Mouse (Mus musculus): ENCODE results near the gene Il9r.
A peak's percentile ranks its signal among the peaks of the same experiment; 100 is the strongest.

Il9r gene

DNA sequence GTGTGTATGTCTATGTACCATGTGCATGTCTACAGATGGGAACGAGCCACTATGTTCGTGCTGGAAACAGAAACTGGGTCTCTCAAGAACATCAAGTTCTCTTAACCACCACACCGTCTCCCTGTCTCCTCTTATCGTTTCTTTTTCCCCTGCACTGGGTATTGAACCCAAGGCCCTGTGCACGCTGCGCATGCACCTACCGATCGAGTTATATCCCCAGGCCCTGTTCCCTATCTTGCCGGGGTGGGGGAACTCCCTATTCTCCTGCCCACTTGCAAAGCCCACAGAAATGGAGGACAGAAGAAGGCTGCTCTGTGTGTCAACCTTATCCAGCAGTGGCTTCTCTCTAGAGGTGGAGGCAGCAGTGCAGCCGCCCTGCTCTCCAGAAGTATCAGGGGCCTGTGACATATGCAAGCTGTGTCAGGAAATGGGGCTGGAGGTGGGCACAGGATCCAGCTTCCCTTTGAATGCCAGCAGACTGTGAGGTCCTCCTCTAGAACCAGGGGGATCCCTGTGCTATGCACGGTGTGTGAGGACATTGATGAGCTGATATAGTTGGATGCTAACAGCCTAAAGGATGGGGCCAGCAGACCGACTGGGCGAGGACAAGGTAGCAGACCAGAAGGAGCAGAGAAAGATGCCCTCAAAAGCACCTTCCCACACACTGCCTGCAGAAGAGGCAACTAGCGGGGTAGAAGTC, 1.7 kb downstream of the Il9r start:
- no peak for DNase-seq

DNA sequence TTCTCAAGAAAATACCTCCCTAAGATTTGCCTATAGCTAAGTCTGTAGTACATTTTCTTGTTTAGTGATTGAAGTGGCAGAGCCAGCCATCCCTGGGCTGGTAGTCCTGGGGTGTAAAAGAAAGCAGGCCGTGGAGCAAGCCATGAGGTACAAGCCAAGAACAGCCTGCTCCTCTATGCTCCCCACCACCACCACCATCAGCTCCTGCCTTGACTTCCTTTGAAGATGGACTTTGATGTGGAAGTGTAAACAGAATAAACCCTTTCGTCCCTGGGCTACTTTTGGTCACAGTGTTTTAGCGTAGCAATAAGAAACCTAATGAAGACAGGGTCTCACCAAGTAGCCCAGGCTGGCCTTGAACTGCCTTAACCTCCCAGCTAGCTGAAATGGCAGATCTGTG, 2.3 kb downstream of the Il9r start:
- DNase-seq: no peak

DNA sequence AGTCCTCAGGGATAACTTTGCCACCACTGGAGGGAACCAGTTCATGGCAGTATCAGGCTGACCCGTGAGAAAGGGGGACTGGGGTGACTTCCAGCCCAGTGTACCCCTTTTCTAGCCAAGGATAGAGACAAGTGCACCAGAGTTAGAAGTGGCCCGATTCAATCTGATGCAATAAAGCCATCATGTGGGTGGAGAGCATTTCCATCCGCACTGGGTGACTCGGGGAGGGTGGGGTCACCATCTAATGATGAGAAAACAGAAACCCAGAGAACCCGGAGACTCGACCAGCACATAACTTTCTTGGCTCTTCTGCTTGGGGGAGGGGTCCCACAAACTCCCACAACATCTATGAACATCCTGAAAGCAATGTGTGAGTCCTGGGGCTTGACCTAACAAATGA, 3.4 kb downstream of the Il9r start:
- no peak for DNase-seq

DNA sequence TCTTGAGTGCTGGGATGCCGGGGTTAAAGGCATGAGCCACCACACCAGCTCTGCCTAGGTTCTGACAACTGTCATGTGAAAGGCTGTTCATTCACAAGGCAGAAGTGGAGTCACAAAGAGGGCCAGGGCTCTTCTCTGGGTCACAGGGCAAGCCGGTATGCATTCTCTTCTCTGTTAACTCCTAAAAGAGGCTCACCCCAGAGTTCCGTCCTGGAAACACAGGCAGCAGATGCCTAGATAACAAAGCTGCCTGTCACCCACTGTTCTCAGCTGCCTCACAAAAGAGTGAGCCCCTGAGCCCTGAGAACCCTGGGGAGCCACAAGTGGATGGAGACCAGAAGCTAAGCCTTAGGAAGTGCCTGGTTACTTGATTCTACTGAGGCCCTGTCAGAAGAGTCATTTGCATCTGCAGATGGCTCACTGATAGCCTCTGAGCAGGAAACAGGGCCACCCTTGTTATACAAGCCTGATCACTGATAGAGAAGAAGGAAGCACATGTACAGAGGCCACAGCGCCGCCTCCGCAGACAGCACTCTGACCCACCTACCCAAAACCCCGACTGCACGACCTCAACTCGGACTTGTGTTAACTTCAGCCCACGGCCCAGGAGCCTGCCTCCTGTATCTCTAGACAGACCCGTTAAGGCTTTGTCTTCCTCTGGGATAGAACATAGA, 4.1 kb downstream of the Il9r start:
- DNase-seq: no peak

DNA sequence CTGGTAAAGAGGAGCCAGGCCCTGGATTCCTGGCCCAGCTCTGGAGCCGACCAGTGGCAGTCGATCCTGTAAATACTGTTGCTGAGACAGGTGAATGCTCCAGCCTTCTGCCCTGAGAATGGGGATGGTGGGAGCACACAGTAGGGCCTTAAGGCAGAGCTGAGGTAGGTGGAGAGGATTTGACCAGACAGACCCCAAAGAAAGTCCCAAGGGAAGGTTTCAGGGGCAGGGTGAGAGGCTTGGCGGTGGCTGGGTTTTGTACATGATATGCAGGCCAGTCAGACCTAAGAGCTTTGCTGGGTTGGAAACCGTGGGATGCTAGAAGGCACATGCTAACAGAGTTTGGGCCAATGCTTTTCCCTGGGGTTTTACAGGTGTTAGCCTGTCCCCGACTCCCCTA, 5.5 kb downstream of the Il9r start:
- no peak for DNase-seq

DNA sequence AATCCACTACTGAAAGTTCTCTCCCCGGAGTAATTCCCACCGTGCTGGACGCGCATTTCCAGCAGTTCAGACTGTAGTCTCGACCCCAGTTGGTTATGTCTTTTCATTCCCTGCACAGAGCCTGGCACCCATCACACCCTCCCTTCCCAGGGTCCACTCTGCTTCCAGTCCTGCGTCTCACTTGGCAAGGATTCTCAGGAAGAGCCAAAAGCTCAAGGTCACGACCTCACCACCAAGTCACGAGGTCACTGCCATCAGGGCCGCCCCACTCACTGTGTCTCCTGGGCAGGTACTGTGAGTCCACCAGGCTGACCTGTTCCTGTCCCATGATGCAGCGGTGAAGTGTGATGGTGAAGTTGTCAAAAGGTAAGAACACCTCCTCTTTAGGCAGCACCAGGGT, 6.0 kb downstream of the Il9r start:
- DNase-seq: no peak

DNA sequence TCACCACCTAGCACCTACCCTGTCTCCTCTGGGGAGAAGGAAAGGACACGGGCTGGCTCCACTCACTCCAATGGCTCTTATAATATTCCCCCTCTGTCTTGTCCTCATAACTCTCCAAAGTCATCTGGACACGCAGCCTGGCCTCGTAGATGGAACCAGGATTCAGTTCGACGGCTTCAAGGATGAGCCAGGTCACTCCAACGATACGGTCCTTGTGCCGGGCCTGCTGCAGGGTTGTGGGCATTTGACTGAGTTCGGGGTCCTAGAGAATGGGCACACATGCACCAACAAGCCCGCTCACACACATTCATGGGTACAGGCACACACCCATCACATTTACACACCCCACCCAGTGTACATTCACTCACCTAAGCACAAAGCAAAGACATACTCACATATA, 6.9 kb downstream of the Il9r start:
- DNase-seq: no peak

DNA sequence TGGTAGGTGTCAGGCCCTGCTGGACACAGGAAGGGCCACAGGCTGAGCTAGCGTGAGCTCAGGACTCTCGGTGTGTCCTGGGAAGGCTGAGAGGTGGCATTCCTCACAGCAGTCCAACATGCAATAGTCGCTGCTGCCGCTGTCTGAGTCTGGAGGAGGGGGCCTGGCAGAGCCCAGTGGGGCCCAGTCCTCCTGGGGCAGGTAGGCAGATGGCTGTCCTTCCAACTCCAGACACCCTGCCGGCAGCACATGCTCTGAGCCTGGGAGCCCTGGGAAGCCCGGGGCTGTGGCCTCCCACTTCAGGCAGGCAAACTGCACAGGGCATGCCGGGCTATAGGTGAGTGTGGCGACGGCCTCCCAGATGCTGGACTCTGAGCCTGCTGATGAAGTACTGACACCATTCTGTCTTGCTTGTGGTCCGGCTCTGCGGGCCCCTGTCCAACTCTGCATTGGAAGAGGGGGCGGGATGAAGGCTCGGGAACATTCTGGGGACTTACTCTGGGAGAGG, 9.4 kb downstream of the Il9r start:
- no peak for DNase-seq

DNA sequence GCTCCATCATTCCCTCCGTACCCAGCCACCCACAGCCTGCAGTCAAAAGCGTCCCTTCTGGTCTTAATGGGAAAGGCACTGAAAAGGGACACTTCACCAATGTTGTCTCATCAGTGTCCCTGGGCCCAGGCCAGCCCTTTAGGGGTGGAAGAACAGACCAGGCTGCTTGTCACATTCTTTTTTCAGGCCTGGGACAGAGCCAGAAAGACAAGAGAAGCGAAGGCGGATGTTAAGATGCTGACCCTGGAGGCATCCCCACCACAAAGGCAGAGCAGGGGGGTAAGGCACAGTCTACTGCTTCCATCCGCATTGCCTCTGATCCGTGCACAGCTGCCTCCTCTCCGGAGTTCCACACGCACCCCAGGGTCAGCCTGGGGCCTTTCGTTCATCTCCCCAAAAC, 10.0 kb downstream of the Il9r start:
- DNase-seq: peak; percentile 13

DNA sequence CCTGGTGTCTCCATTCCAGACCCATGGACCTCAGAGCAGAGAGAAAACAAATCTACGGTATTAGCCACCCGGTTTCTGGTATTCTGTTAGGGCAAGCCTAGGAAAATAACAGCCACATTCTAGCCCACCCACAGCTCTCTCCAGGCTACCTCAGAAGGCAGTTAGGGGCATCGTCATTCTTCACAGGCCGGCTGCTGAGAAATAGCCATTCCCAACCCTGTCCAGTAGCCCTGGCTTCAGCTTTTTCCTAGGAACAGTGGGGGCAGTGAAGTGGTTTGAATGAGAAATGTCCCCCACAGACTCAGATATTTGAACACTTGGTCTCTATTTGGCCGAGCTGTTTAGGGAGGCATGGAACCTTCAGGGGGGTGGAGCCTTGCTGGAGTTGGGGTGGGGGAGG, 10.6 kb downstream of the Il9r start:
- DNase-seq: no peak

DNA sequence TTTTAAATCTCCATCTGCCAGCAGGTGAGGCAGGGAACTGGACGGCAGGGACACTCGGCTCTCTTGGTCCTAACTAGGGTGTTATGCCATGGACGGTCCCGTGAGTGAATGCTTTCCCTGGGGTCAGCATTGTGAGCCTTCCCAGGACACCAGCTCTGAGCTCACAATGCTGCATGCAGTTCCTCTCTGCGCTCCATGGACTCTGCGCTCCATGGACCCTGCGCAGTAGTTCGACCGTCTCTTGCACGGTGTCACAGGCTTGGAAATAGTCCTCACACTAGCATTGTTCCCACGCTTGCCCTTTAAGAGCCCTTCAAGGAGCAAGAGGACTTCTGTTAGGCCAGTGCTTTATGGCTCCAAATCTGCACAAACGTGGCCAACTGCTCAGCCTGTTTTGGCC, 11.2 kb downstream of the Il9r start:
- no peak for DNase-seq

DNA sequence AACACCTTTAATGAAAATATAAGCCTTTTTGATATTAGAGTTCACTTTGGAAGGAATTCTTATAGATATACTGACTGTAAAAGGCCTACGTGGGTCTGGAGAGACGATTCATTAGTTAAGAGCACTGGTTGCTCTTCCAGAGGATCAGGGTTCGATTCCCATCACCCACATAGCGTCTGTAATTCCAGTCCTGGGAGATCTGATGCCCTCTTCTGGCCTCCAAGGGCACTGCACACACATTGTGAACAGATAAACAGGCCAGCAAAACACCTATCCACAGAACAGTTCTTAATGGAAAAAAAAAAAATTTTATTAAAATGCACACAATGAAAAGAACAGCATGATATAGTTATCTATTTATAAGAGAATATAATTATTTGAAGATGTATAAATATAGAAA, 12.8 kb downstream of the Il9r start:
- DNase-seq: no peak

DNA sequence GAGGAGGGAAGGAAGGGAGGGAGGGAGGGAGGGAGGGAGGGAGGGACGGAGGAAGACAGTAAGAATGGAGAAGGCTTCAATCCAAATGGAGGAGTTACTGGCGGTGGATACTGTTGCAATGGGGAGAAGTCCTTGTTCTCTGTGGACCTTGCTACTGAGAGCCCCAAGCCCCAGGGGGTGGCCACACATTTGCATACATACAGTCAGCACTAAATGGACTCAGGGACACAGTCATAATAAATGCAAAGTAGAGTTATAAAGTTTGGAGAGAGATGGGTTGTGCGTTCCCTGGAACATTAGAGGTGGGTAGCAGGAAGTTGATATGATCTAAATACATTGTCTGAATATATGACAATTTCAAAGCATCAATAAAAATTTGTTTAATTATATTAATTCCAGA, 14.0 kb downstream of the Il9r start:
- no peak for DNase-seq

DNA sequence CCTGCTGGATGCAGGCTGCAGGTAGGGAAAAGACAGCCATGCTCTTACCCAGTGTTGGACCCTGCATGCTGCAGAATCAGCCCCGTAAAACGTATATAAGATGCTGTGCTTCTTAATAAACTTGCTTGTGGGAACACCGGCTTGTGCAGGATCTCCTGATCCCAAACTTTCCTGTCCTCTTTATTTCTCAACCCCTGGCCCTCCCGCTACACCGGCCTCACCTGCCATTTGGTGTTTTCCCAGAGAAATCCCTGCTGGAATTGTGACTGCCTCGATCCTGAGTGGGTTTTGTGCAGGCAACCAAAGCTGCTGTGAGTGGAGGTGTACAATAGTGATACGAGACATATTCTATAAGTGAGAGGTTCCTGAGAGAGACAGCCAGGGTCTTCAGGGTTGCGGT, 15.6 kb downstream of the Il9r start:
- DNase-seq: no peak

DNA sequence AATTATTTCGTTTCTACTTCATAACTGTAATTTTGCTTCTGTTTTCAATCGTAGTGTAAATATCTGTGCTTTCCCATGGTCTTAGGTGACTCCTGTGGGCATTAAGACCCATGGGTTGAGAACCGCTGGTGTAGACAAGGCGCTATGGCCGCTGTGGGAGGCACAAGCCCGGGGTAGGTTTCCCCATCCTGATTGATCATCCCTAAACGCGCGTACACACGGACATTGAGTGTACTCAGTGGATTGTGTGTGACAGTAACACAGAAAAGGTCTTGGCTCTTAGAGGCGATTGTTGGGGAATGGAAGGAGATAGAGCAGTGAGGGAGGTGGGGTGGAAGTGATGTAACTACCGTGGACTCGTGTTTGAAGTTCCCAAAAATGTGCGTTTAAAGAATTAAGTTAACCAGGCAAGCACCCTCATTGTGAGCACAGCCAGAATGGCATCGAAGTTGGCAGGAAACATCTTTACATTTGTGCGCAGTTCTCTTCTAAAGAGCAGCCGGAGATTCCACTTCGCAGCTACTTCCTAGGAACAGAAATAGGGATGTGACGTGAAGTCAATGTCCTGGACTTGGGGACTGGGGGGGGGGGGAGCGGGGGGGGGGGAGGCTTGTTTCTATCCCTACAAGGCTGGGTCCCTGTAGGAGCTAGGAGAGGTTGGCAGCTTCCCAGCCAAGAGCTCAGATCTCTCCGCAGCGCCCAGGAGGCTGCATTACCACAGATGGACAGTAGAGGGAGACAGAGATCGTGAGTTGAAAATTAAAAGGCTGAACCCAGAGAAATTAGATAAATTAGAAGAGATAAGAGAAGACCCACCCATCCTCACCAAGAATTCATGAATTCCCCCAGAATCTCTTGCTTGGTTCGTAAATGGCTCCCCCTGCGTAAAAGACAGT, 17.9 kb downstream of the Il9r start:
- peak; percentile 85 for DNase-seq

DNA sequence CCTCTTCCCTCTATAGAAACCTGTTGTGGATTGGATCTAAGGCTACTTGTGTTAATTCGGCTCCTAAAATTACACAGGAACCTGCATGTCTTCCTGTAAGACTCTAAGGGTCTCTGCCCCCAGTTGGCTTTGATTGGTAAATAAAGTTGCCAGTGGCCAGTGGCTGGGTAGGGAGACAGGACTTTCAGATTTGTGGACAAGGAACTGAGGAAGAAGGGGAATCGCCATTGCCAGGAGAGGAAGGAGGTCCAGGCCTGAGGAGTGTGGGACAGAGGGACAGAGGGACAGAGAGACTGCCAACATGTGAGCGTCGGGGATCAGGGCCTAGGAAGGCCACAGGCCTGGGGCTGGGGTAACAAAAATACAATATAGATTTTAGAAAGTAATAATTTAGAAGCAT, 18.8 kb downstream of the Il9r start:
- DNase-seq: no peak

DNA sequence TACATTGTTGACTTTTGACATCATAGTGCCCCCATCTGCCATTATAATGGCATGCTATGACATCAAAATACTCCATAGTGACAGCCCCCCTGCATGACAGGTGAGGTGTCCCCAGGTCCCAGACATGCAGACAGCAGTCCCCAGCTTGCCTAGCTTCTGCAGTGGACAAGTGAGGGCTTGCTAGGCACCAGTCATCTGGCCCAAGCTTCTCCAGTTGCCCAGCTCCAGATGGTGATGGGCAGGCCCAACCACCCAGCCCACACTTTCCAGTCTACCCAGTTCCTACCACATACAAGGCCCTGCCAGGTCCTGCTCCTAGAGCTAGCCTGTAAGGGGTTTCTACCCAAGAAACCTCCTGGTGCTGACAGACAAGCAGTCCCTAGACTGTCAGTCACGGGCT, 21.6 kb downstream of the Il9r start:
- DNase-seq: no peak

DNA sequence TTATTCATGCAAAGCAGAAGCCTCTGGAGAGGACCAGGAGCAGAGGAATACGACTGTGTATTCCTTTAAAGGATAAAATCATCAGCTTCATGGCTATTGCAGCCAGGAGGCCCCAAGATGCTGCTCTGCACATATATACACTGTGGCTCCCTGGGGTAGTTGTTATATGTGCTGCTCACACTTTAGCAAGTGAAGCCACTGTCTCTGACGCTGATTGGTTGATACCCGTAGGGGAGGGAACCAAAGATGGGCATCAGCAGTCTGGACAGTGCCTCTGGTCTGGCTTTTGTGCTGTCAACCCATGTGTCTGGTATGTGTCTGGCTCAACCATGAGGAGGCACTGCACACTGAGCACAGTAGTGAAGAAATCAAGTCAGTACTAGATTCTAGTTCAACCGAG, 33.4 kb downstream of the Il9r start:
- no peak for DNase-seq

DNA sequence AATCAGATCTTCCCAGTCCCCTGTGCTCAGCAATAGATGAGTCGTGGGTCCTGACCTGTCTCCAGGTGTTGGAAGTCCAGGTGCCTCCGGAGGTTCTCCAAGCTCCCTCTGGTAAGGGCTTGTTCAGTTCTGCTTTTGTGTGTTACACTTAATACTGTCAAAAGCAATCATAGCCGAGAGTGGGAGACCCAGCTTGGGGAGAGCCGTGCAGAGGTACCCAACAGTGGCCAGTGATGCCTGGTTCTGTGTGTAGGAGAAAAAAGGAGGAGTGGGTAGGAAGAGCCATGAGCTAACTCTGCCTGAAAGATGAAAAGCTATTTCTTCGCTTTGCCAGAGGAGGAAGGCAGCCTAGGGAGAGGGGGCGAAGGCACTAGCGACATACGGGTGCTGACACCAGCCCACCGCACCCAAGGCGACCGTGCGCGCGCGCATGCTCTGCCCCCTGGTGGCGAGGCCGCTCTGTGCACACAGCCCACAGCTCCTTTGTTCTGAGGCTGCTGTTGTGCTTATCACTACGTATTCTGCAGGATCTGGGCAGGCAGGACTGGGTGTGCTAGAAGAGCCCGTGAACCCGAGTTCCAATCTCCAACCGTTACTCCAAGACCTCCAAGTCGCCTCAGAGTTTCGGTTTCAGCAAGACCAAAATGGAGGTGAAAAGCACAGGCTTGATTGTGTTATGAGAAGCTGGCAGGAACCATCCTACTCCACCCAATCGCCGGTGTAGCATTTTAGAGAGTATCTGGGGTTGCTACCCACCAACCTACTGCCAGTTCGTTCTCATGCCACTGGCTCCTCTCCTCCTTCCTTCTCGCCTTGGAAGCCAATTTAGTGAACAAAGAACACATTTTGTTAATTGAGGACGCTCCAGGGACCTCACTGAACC, 37.9 kb downstream of the Il9r start:
- DNase-seq: peak; percentile 89

DNA sequence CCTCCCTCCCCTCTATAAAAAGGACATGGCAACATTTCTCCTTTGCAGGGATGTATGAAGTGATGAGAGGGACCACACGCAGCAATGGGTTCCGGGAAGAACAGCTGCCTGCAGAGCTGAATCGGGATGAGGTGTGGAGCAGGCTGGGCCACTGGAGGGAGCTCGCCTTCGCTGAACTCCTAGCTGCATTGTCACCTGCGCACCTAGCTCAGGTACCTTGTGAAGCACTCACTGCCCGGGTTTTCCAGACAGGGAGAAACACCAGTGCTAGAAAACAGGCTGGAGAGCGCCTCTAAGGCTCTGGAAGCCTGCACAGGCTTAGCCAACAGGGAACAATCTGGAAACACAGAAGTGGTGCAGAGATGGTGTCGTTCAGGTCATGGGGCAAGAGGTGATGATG, 38.6 kb downstream of the Il9r start:
- peak; percentile 57 for DNase-seq

DNA sequence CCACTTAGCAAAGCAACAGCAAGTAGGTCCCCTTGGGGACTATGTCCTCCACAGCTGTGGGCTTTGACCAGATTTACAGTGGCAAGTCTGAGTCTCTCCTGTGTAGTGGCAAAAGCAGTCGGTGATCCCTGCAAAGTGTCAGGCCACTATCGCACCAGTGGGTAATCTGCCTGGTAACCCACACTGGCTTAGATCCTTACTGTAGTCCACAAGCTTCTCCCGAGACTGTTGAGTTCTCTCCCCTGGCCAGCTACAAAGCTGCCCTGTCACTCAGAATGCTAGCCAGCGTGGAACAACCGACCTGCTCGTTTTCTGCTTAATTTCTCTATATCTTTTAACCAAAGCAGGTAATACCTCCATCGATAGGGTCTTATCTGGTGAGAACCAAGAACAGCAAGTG, 39.7 kb downstream of the Il9r start:
- no peak for DNase-seq

DNA sequence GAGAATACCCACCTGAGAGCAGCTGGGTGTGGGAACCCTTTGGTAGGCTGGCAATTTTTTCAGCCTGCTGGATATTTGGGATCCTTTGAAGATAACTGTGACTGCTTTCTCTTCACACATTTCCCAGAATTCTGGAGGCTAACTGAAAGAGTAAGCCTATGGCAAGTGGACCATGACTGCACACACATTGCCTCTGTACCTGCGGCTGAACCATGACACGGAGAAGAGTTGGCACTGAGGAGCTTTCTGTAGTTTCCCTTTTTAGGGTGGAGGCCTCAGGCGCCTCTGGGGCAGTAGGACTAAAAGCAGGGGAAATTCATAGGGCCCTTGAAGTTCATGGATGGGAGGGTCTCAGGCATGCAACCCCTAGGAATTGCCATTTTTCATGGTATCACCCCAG, 40.9 kb downstream of the Il9r start:
- no peak for DNase-seq

All from retina, postnatal 1 day (tissue).